Mouse (Mus musculus) megakaryocyte, embryonic 14.5 days (primary cell): ENCODE data around the gene Vmn1r183. TPM values are rescaled to one million over a fixed set of nuclear protein-coding genes. Genes with fewer than 3 reads are reported as not detected.
"Not testable (repeated sequence)": the region's sequence is repeated elsewhere in the genome, so short reads cannot be mapped to it uniquely, and the experiment has no call there.

Experiments used
- H3K27me3 ChIP-seq: replicated peaks from 2 replicates; pipeline ENCODE3; 2012; ENCODE audit warnings: inconsistent platforms
- H3K36me3 ChIP-seq: replicated peaks from 2 replicates; pipeline ENCODE3; 2012; ENCODE audit warnings: low read length, inconsistent platforms, mixed read lengths
- H3K4me1 ChIP-seq: 2 replicates; pipeline ENCODE4 v1.6.1; 2012; ENCODE audit warnings: inconsistent platforms
- H3K4me3 ChIP-seq: replicated peaks from 2 replicates; pipeline ENCODE3; 2012; ENCODE audit warnings: moderate library complexity, mild to moderate bottlenecking, inconsistent platforms
- H3K9me3 ChIP-seq: 2 replicates; pipeline ENCODE4 v1.6.1; 2012; ENCODE audit warnings: inconsistent platforms
- FLI1 ChIP-seq: IDR thresholded peaks from 2 replicates; pipeline ENCODE4 v1.6.1; 2012; ENCODE audit warnings: low read length, inconsistent platforms, mixed read lengths
- GATA1 ChIP-seq: IDR thresholded peaks from 3 replicates; pipeline ENCODE4 v1.6.1; 2012; ENCODE audit warnings: mixed read lengths, low read length, inconsistent platforms, borderline replicate concordance
- polyA plus RNA-seq: library from polyadenylated mRNA; stranded (reverse); fragments of >175 nt; gene quantifications from 2 replicates; pipeline ENCODE4 v1.2.3, GENCODE M21; 2012; ENCODE audit warnings: low replicate concordance; ENCODE audit not compliant: insufficient read depth

Vmn1r183 gene
- not detected in 2 replicates for polyA plus RNA-seq

DNA sequence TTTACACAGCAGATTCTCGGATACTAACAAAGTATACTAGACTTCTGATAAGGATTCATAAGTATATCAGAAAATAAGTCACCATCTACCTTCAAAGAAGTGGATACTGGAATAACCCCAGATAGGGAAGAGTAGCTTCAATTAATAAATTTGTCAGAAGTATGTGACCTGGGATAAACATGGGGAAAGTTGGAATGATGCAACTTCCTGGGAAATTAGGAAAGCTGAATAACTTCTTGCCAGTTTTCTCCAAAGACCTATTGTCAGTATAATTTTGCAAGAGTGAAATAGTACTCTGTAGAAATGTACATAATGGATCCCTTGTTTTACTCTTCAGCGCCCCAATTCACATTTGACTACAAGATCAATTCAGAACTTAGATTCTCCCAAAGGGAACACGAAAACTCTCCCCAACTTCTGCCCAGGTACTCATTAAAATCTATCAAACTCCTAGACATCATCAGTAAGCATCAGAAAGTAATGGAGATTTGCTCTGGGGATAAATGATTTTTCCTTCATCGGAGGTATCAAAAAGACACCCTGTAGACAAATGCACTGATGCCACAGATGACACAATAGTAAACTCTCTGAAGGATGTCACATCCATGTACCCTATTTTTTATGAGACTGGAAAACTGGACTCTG is at the start of gene Vmn1r183:
Gene Vmn1r183 (plus strand): TSS at position 595 of the 645 bp plus-strand sequence.
- Histone ChIP-seq H3K27me3 (no peaks in the 10 kb centered on the region), H3K4me3 (no peak within 1 kb of the TSS), H3K4me1 (no peaks in the 10 kb centered on the region), H3K36me3 (no peaks in the 10 kb centered on the region), H3K9me3 (no peaks in the 10 kb centered on the region)
- TF ChIP-seq FLI1 (no peak), GATA1 (no peak)

DNA sequence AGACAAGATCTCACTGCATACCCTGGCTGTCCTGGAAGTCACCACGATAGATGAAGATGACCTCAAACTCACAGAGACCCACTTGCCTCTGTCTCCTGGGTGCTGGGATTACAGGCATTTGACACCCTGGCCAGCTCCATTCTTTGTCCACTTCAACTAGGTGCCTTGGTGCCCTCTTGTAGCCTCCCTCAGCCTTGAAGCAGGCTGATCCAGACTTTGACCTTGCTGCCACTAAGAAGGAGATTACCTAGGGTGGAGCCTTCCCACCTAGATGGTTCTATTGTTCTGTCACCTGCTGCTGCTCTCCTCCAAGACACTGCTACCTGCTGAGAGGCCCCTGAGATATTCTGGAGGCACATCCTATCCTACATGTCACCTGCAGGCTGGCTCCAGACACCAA is 21.4 kb downstream of the Vmn1r183 start:
- not testable (repeated sequence) for H3K9me3 ChIP-seq, H3K27me3 ChIP-seq, H3K36me3 ChIP-seq, H3K4me3 ChIP-seq
- H3K4me1 ChIP-seq: peaks cover 24% of the 10 kb centered on the region

DNA sequence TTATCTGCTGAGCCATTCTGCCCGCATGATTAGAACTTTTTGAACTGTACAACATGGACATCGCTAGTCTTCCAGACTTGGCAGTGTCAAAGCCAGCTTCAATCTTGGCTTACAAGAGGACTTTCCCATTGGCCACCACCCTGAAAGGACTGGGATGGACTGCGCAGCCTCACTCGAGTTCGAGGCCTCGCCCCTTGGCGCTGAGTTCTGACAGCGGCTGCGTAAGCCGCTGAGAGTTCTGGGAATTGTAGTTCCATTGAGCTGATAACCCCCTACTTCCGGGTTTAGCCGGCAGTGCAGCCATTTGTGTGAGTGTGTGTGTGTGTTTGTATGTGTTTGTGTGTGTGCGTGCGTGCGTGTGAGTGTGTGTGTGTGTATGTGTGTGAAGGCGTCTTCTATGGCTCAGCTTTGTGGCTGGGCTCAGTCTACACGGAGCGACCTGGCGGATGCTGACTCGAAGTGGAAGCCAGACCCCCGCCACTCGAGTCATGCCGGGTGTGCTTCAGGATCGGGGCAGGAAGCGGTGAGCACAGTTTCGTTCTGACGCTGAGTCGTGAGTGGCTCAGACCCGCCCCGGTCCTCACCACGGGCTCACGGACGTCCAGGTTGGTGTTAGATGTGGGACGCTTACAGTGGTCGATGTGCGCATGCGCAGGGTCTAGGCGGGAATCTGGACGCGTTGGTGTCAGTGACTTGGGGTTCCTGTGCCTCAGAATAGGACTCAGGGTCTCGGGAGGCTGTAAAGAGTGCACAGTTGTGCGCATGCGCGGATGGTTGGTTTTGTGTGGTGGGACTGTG is 28.8 kb downstream of the Vmn1r183 start, which contains the start of gene Zfp180:
Gene Zfp180 (plus strand): TSS at position 291 of the 798 bp plus-strand sequence.
- H3K9me3 ChIP-seq: 0 out of 2 replicates have a peak, but pooled peaks cover 6% of the 10 kb centered on the region
- no peak for TF ChIP-seq GATA1
- no peak for TF ChIP-seq FLI1
- peaks cover 59% of the 10 kb centered on the region for H3K4me1 ChIP-seq
- H3K27me3 ChIP-seq: no peaks in the 10 kb centered on the region
- H3K4me3 ChIP-seq: peak within 1 kb of the TSS; percentile 100
- H3K36me3 ChIP-seq: peaks cover 34% of the 10 kb centered on the region

DNA sequence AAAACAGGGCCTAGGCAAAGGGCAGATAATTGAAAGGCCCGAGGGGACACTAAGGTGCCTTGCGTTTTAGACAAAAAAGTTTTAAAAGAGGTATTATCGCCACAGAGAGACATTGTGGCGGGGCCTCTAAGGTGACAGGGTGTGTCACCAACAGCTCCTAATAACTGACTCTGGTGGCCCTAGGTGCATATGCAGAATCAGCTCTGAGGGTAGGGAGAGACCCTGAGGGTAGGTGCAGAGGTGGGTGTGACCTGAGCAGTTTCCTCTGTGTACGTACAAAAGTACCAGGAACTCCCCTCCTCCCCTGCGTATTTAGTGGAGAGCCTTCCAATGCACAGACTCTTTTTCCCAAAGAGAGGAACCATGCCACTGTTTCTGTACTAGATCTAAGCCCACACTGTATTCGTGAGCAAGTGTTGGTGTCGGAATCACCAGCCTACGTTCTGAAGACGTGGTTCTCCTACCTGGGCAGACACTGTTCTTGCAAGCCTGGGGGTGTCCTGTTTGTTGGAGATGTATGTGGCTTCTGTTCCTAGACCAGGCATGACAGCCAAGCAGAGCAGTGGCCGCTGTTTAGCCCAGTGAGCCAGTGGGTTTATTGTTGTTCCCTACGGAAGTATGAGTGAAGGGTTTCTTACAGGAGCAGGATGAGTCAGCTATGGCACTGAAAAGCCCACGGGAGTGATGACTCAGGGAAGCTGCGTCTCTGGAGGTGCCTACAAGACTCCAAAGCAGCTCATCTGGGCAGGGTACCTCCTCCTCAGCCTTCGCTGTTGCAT is 29.6 kb downstream of the Vmn1r183 start:
- Histone ChIP-seq H3K9me3 (0 out of 2 replicates have a peak, but pooled peaks cover 6% of the 10 kb centered on the region), H3K36me3 (peaks cover 43% of the 10 kb centered on the region), H3K4me1 (peaks cover 59% of the 10 kb centered on the region), H3K27me3 (no peaks in the 10 kb centered on the region), H3K4me3 (peak overlapping the region; percentile 100)
- no peak for TF ChIP-seq FLI1
- no peak for TF ChIP-seq GATA1

DNA sequence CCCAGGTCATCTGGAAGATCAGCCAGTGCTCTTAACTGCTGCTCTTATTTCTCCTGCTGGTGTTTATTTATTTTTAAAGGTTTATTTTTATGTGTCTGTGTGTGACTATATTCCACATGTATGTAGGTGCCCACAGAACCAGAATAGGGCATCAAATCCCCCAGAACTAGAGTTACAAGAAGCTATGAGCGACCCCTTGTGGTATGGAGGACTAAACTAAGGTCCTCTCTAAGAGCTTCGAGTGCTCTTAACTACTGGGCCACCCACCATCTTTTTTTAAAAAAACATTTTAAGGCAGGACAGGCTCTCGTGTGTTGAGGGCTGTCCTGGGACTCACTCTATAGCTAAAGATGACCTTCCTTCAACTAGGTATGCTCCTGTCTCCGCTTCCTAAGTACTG is 33.8 kb downstream of the Vmn1r183 start:
- TF ChIP-seq GATA1: no peak
- no peak for TF ChIP-seq FLI1
- peaks cover 40% of the 10 kb centered on the region for H3K4me1 ChIP-seq
- no peaks in the 10 kb centered on the region for H3K27me3 ChIP-seq
- H3K36me3 ChIP-seq: peaks cover 57% of the 10 kb centered on the region
- H3K9me3 ChIP-seq: 0 out of 2 replicates have a peak, but pooled peaks cover 5% of the 10 kb centered on the region
- no peak overlapping the region for H3K4me3 ChIP-seq

DNA sequence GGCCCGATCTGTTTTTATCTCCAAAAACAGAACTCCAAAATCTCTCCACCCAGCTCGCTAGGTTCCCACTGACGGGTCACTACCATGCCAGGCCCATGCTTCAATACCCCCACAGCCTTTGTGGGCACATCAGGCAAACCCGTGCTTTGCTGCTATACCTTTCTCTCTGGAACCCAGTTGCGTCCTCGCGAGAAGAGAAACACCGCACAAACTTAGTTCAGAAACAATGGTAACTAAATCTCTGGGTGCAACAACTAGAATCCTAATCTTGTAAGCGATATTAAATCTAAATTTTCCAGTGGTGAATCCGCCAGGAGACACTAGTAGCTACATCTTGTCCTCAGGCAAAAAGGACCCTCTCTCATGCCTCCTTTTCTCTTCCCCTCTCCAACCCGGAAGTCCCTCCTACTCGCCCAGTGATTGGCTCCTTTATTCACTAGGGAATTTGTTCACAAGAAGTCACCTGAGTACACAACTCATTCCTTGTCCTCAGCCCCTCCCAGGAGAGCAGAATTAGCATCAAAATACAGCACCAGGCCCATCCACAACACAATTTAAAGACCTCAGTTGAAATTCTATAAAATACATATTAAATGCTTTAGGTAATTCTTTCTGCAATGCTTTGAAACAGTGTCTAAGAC is 34.6 kb downstream of the Vmn1r183 start:
- Histone ChIP-seq H3K36me3 (peaks cover 60% of the 10 kb centered on the region), H3K27me3 (no peaks in the 10 kb centered on the region), H3K4me1 (peaks cover 34% of the 10 kb centered on the region)

DNA sequence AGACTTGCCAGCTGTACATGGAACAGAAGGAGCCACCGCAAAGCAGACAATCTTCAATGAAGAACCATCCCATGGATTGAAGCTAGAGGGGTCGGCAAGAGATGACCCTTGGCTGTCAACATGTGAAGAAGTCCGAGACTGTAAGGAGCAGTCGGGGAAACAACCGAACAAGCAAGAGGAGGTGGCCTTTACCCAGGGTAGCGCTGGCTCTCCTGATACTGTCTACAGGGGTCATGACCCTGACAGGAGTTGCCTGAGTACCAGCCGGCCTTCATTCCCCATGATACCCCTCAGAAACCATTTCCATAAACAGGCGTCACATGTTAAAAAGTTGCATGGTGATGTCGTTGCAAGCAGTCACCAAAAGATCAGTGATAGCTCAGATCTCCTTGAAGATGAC is 51.3 kb downstream of the Vmn1r183 start:
- TF ChIP-seq FLI1 (no peak), GATA1 (no peak)
- Histone ChIP-seq H3K4me3 (peak overlapping the region; percentile 38), H3K9me3 (peaks cover 99% of the 10 kb centered on the region), H3K27me3 (no peaks in the 10 kb centered on the region), H3K36me3 (peaks cover 100% of the 10 kb centered on the region), H3K4me1 (peaks cover under 1% of the 10 kb centered on the region; the same call in 1 of the 2 replicates)

More for the DNA sequence above, 34.6 kb downstream of the Vmn1r183 start:
- Histone ChIP-seq H3K9me3 (peaks cover 6% of the 10 kb centered on the region), H3K4me3 (no peak overlapping the region)
- TF ChIP-seq GATA1 (no peak), FLI1 (no peak)

DNA sequence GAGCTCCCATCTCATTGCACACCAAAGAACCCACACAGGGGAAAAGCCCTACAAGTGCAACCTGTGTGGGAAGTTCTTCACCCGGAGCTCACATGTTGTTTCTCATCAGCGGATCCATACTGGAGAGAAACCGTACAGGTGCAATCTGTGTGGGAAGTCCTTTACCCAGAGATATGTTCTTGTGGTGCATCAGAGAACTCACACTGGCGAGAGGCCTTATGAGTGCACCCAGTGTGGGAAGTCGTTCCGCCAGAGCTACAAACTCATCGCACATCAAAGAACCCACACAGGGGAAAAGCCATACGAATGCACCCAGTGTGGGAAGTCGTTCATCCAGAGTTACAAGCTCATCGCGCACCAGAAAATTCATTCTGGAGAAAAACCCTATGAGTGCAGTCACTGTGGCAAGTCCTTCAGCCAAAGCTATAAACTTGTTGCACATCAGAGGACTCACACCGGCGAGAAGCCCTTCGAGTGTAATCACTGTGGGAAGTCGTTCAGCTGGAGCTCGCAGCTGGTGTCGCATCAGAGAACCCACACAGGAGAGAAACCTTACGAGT is 52.2 kb downstream of the Vmn1r183 start:
- TF ChIP-seq GATA1 (no peak), FLI1 (no peak)
- Histone ChIP-seq H3K36me3 (peaks cover 95% of the 10 kb centered on the region), H3K4me1 (no peaks in the 10 kb centered on the region), H3K4me3 (no peak overlapping the region), H3K9me3 (peaks cover 97% of the 10 kb centered on the region), H3K27me3 (no peaks in the 10 kb centered on the region)

DNA sequence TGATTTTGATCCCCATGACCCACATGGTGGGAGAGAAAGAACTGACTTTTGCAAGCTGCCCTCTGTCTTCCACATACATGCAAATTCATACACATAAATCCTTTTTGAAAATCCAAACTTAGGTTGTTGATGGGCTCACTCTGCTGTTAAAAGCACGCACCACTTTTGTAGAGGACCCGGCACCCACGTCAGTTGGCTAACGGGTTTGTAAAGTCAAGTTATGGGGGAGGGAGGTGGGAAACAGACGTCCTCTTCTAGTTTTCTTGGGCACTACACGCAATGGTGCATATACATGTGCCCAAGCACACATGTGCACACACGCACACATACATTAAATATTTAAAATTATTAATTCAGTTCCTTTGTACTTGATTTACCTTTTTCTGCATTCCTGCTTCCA is 57.8 kb downstream of the Vmn1r183 start:
- Histone ChIP-seq H3K9me3 (peaks cover 66% of the 10 kb centered on the region), H3K4me3 (no peak overlapping the region), H3K36me3 (peaks cover 53% of the 10 kb centered on the region), H3K27me3 (no peaks in the 10 kb centered on the region), H3K4me1 (no peaks in the 10 kb centered on the region)
- TF ChIP-seq GATA1 (no peak), FLI1 (no peak)

DNA sequence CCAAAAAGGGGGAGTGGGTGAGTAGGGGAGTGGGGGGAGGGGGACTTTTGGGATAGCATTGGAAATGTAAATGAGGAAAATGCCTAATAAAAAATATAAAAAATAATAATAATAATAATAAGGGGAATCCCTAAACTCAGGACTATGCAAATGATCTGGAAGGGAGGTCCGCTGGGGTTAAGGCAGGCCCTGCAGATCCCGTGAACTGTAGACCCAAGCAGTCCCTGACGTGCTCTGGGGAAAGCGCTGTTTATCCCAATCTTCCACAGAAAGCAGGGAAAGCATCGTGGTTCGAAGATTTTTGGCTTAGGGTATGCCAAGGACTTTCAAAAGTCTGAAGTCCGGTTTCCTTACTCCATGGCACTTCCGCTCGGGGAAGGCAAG is 58.7 kb downstream of the Vmn1r183 start:
- peaks cover 44% of the 10 kb centered on the region for H3K36me3 ChIP-seq
- H3K27me3 ChIP-seq: no peaks in the 10 kb centered on the region
- peaks cover 64% of the 10 kb centered on the region for H3K9me3 ChIP-seq
- no peaks in the 10 kb centered on the region for H3K4me1 ChIP-seq
- no peak for TF ChIP-seq GATA1
- no peak for TF ChIP-seq FLI1
- H3K4me3 ChIP-seq: no peak overlapping the region
